Mouse (Mus musculus) spleen, adult 2 months (tissue): ENCODE measurements at regions not wholly inside any gene's neighbourhood (a gene's known extent, or its start where the extent isn't known, plus 50 kb on each side); places are given as distances from the start of the nearest gene placed in this dataset.

ENCODE experiments used
- DNase-seq, 2 experiments: peaks; one replicate each; pipeline versions ENCODE4 v3.0.0 to v3.0.0-alpha.2; 2012 to 2021; ENCODE audit warnings: low spot score in 2 of 2, low read depth in 1 of 2
- H3K27ac ChIP-seq: fragments of 200-500 bp; 2 replicates; pipeline ENCODE4 v1.5.1; 2012; ENCODE audit warnings: low read length, inconsistent platforms; ENCODE audit not compliant: insufficient read depth
- H3K27me3 ChIP-seq: fragments of 200-500 bp; 2 replicates; pipeline ENCODE4 v1.6.1; 2012; ENCODE audit warnings: mild to moderate bottlenecking, moderate library complexity, low read length, inconsistent platforms; ENCODE audit not compliant: control insufficient read depth, insufficient read depth
- H3K36me3 ChIP-seq: fragments of 200-500 bp; 2 replicates; pipeline ENCODE4 v1.6.1; 2012; ENCODE audit warnings: mild to moderate bottlenecking, low read length, inconsistent platforms; ENCODE audit not compliant: control insufficient read depth, insufficient read depth
- H3K4me1 ChIP-seq: fragments of 200-500 bp; 2 replicates; pipeline ENCODE4 v1.6.1; 2011; ENCODE audit warnings: inconsistent platforms; ENCODE audit not compliant: control insufficient read depth, insufficient read depth, insufficient read length
- H3K4me3 ChIP-seq: fragments of 200-500 bp; 2 replicates; pipeline ENCODE4 v1.5.1; 2011; ENCODE audit warnings: mild to moderate bottlenecking, inconsistent platforms; ENCODE audit not compliant: insufficient read depth, insufficient read length; ENCODE audit errors: extremely low read depth
- CTCF ChIP-seq: fragments of 200-500 bp; IDR thresholded peaks from 2 replicates; pipeline ENCODE4 v1.5.1; 2011; ENCODE audit warnings: mild to moderate bottlenecking, inconsistent platforms; ENCODE audit not compliant: insufficient read depth, insufficient read length, insufficient replicate concordance; ENCODE audit errors: extremely low read depth
- POLR2A ChIP-seq: fragments of 200-500 bp; IDR thresholded peaks from 2 replicates; pipeline ENCODE4 v1.6.1; 2011; ENCODE audit warnings: low read depth, low read length, inconsistent platforms
- WGBS: fragments of 180-500 bp; shearing (Covaris S2); methylation state at CpG from one replicate; pipeline ENCODE4 v1.1.7; 2018; 5-methylcytosine and 5-hydroxymethylcytosine counted together

DNA sequence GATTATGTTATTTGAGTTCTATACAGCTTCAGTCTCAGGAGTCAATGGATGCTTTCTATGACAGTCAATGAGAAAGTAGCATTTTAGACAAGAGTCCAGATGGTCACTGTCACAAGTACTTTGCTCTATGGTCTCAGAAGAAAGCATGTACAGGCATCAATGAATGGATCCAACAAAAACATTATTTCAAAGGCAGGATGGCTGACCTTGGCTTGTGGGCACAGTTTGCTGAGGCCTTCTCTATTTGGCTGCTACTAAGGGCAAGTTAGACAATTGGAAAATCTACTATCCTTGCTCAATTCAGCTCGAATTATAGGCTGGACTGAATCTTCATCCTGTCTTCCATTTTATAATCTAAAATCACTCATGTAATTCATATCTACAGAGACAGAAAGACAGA is 237.9 kb upstream of the A1bg start:
- no peak for TF ChIP-seq POLR2A
- DNase-seq: no peak
- Histone ChIP-seq H3K27me3 (no peaks in the 10 kb centered on the region), H3K36me3 (no peaks in the 10 kb centered on the region), H3K4me1 (no peaks in the 10 kb centered on the region), H3K27ac (no peak overlapping the region), H3K4me3 (no peak overlapping the region)
- WGBS: 72% methylated on average over 1 of the region's 1 CpGs

DNA sequence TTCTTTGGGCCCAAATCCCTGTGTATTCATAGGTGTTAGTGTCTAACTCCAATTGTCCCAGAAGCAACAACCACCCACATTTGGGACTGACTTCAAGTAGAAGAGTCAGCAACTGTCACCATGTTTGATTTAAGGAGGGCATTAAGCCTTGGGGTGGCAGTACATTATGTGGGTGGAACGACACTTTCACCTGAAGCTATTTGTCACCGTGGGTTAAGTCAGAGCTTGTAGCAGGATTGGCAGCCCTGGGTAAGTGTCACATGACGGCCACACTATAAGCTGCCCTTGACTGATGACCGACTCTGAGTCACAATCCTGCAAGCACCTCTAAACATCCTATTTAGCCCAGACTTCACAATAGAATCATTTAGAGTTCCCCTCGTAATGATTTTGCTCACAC is 236.7 kb upstream of the A1bg start:
- H3K27me3 ChIP-seq: no peaks in the 10 kb centered on the region
- H3K4me3 ChIP-seq: no peak overlapping the region
- DNase-seq: no peak
- no peaks in the 10 kb centered on the region for H3K4me1 ChIP-seq
- no peak overlapping the region for H3K27ac ChIP-seq
- TF ChIP-seq CTCF (no peak), POLR2A (no peak)
- no peaks in the 10 kb centered on the region for H3K36me3 ChIP-seq
- 87% methylated on average over 5 of the region's 5 CpGs for WGBS

DNA sequence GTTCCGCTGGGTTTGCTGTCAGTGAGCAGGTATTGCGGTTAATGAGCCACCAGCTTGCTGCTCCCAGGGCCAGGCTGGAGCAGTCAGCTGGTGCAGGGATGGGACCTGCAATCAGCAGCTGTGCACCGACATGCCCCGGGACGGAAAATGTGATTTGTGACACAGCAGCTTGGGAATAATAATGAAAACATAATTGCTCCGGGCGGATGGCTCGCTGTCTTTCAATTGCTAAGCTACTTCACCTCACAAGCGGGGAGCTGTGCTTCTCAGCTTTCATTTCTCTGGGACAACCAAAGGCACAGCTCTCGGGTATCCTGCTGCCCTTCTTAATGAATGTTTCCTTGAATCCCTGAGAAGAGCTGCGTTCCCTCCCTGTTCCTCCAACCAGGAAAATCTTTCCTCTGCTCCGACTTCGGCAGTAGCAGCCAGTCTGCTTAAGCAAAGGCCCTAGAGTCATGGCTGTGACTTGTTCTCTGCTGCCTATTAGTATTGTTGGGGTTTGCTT is 235.3 kb upstream of the A1bg start:
- no peak for DNase-seq
- WGBS: 70% methylated on average over 13 of the region's 13 CpGs
- no peak overlapping the region for H3K27ac ChIP-seq
- H3K27me3 ChIP-seq: no peaks in the 10 kb centered on the region
- TF ChIP-seq POLR2A: no peak
- no peak for TF ChIP-seq CTCF
- no peaks in the 10 kb centered on the region for H3K4me1 ChIP-seq
- H3K4me3 ChIP-seq: no peak overlapping the region
- H3K36me3 ChIP-seq: no peaks in the 10 kb centered on the region

DNA sequence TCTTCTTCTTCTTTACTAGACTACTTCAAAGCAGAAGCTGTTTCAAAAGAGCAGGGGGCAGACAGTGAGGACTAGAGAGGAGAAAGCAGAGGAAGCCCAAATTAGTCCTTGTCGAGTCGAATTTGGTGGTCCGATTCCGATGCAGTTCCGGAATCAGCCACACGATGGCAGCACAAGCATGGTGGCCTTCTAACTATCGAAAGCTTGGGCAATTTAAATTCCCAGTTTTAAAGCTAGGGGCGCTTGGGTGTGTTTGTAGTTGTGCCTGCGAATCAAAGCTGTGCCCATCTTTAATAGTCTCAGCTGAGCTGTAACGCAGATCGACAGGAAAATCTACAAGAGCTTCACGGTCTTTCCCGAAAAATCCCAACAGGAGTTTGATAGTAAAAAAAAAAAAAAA is 234.7 kb upstream of the A1bg start:
- peak; percentile 58 to 76 for DNase-seq
- Histone ChIP-seq H3K4me1 (no peaks in the 10 kb centered on the region), H3K27me3 (no peaks in the 10 kb centered on the region), H3K27ac (no peak overlapping the region), H3K4me3 (no peak overlapping the region), H3K36me3 (no peaks in the 10 kb centered on the region)
- WGBS: 9% methylated on average over 13 of the region's 13 CpGs
- TF ChIP-seq CTCF (peak; percentile 97), POLR2A (no peak)

DNA sequence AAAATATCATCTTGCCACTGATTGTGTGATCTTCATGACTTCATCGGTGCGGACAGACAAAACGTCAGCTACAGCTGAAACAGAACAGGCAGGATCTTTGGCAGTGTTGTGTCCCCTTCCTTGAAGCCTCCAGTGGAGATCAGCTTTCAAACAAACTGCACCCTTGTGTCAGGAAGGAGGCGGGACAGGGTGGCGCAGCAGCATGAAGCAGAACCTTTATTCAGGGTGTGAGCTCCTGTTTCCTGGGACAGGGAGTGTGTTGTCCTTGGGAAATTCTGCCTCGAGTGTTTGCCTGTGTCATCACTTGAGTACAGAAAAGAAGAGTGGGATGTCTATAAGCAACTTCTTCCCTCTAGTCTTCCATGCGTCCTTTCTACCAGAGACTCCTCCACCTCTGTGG is 232.7 kb upstream of the A1bg start:
- DNase-seq: no peak
- no peaks in the 10 kb centered on the region for H3K36me3 ChIP-seq
- H3K27ac ChIP-seq: no peak overlapping the region
- 77% methylated on average over 7 of the region's 7 CpGs for WGBS
- no peaks in the 10 kb centered on the region for H3K4me1 ChIP-seq
- TF ChIP-seq POLR2A (no peak), CTCF (no peak)
- H3K4me3 ChIP-seq: no peak overlapping the region
- H3K27me3 ChIP-seq: no peaks in the 10 kb centered on the region

DNA sequence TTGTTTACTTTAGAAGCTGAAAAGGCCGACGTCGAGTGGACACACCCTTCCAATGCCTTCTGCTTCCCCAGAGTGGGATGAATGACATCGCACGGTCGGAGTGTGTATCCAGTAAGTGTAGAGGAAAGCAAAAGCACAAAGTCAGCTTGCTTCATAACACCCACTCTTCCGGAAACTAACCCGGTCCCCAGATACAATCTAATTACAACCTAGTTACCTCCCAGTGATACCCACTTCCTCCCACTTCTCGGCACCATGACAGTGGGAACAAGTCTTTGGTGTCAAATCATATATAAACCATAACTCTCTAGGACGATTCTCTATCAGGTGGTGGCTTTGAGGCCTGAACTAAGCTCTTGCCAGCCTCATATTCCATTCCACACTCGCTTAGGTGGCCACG is 231.4 kb upstream of the A1bg start:
- WGBS: 77% methylated on average over 12 of the region's 12 CpGs

DNA sequence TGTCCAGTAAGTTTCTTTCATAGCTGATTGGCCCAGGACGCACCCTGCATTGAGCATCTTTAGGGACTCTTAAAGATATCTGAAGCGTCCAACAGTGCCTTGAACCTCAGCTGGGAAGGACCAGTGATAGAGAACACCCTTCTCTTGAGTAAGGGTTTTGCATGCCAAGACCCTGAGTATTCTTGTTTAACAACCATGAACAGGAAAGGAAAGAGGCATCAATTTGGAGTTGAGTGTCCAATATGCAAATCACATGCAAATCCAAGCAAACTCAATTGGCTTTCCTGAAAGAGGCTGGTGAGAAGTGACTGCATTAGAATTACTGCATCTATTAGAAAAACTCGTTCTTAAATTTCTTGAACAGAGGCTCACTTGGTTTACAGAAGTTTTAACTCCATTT is 220.0 kb upstream of the A1bg start:
- TF ChIP-seq POLR2A (no peak), CTCF (no peak)
- H3K4me3 ChIP-seq: no peak overlapping the region
- no peaks in the 10 kb centered on the region for H3K4me1 ChIP-seq
- 79% methylated on average over 3 of the region's 3 CpGs for WGBS
- H3K27me3 ChIP-seq: no peaks in the 10 kb centered on the region
- H3K27ac ChIP-seq: no peak overlapping the region
- DNase-seq: no peak
- H3K36me3 ChIP-seq: no peaks in the 10 kb centered on the region

More for the DNA sequence above, 231.4 kb upstream of the A1bg start:
- TF ChIP-seq POLR2A (no peak), CTCF (no peak)
- Histone ChIP-seq H3K27me3 (no peaks in the 10 kb centered on the region), H3K4me1 (no peaks in the 10 kb centered on the region), H3K4me3 (no peak overlapping the region), H3K36me3 (no peaks in the 10 kb centered on the region), H3K27ac (no peak overlapping the region)
- DNase-seq: no peak
